Mouse (Mus musculus): ENCODE measurements around the gene Srsf10. TPM values are rescaled to one million over a fixed set of nuclear protein-coding genes. Genes with fewer than 3 reads are reported as not detected.
A peak's percentile ranks its signal among the peaks of the same experiment; 100 is the strongest.

The Srsf10 gene
- polyA plus RNA-seq, 1 experiment from 2014 or later = 56.2 TPM

DNA sequence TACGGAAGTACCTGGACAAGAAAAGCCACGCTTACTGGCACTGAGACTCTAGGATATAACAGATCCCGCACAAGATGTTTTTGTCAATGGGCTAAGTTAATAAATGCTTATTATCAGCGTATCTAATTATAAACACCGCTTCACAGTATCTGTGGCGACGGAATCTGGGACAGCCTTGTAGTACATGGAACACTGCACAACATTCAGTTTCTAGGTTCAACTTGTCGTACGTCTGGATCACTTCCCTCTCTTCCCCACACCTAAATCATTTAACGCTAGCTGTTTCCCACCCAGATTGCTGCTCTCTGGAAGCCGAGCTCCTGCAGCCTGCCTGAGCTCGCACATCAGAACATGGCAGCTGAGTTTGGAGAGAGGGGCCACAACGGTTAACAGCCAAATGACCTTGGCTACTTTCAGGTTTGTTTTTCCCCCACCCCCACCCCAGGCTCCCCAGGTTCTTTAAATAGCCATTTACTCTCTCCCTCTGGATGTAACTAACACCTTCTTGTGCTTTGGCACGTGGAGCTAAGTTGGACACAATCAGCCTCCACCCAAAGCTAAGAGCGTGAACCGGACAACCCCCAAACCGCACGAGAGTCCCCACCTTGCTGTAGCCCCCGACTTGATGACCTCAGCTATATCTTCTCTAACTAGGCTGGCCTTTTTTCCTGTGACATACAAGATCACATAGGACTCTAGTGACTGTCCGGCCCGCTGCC is 16.1 kb upstream of the Srsf10 start:
- Histone ChIP-seq H3K4me3 (ENCODE audit: inconsistent target) (no peak overlapping the region), H3K36me3 (ENCODE audit: inconsistent target) (no peaks in the 10 kb centered on the region), H3K27ac (no peak overlapping the region), H3K79me2 (ENCODE audit: inconsistent target) (no peaks in the 10 kb centered on the region)
- 89% methylated on average over 21 of the region's 21 CpGs for WGBS (ENCODE audit: missing documents)

GRCm38 (mm10) chr4:135844400-135844799 is 11.1 kb upstream of the Srsf10 start:
- Histone ChIP-seq H3K36me3 (ENCODE audit: inconsistent target) (no peaks in the 10 kb centered on the region), H3K27ac (no peak overlapping the region), H3K4me3 (ENCODE audit: inconsistent target) (no peak overlapping the region), H3K79me2 (ENCODE audit: inconsistent target) (no peaks in the 10 kb centered on the region)
- 84% methylated on average over 5 of the region's 6 CpGs for WGBS (ENCODE audit: missing documents)

DNA sequence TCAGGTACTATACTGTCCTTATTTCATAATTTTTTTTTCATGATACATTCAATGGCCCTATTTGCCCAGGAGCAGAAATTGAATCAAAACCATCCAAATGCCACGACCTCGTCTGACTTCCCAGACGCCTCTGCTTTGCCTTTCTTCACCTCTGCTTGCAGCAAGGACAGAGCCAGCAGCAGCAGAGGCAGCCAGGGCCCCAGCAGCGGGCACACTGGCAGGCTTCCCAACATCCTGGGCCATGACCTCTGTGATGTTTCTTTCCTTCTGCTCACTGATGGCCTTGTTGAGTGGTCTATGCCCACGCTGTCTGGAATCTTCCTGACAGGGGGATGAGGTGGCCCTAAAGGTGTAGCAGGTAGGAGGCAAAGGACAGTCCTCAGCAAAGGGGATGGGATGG is 8.0 kb upstream of the Srsf10 start:
- Histone ChIP-seq H3K36me3 (ENCODE audit: inconsistent target) (no peaks in the 10 kb centered on the region), H3K79me2 (ENCODE audit: inconsistent target) (no peaks in the 10 kb centered on the region), H3K27ac (no peak overlapping the region), H3K4me3 (ENCODE audit: inconsistent target) (no peak overlapping the region)
- 56% methylated on average over 5 of the region's 5 CpGs for WGBS (ENCODE audit: missing documents)

DNA sequence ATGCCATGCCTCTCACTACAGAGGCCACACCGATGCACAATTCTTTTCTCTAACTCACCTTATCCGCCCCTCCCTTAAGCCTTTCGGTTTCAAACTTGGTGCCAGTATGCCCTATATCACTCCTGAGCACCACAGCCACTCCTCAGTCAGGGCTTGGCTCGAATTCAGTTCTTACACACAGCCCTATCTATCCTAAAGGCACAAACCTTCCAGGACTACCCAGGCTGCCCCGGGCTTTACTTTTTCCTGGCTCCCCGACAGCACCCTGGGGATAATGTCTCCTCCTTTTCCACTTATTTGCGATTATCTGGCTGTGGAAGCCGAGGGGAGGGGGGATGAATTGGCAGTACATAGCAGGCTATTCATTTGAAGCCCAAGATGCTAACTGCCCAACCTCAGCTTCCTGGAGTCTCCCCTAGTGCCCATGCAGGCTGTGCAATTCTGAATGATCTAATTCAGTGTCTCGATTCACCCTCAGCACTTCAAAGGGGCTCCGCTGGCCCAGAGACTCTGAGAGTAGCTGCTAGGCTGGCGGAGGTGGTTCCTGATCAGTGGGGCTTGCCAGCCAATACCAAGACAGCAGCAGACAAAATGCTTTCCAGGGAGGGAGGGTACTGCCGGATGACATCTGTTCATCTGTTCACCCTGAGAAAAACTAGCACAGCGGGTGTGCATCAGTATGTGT is 5.0 kb upstream of the Srsf10 start:
- Histone ChIP-seq H3K27ac (no peak overlapping the region), H3K4me3 (ENCODE audit: inconsistent target) (no peak overlapping the region), H3K36me3 (ENCODE audit: inconsistent target) (no peaks in the 10 kb centered on the region), H3K79me2 (ENCODE audit: inconsistent target) (no peaks in the 10 kb centered on the region)
- WGBS (ENCODE audit: missing documents) = 78% methylated on average over 11 of the region's 13 CpGs

DNA sequence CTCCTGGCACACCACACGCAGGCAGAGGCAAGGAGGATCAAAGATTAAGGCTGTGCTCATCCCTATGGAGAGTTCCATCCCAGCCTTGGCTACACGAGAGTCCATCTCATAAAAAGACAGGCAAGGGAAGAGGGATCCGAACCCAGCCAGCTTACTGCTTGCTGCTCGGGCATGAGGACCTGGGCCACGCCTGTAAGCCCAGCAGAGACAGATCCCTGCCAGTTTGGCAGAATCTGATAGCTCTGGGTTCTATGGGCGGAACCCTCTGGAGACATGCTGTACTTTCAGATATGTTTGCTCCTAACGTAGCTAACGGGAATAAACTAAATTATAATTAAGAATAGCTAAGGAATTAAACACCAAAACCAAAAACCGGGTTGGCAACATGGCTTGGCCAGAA is 3.6 kb upstream of the Srsf10 start:
- no peaks in the 10 kb centered on the region for H3K36me3 ChIP-seq (ENCODE audit: inconsistent target)
- H3K79me2 ChIP-seq (ENCODE audit: inconsistent target) = peaks cover 4% of the 10 kb centered on the region
- 93% methylated on average over 9 of the region's 9 CpGs for WGBS (ENCODE audit: missing documents)
- no peak overlapping the region for H3K27ac ChIP-seq
- H3K4me3 ChIP-seq (ENCODE audit: inconsistent target) = no peak overlapping the region

DNA sequence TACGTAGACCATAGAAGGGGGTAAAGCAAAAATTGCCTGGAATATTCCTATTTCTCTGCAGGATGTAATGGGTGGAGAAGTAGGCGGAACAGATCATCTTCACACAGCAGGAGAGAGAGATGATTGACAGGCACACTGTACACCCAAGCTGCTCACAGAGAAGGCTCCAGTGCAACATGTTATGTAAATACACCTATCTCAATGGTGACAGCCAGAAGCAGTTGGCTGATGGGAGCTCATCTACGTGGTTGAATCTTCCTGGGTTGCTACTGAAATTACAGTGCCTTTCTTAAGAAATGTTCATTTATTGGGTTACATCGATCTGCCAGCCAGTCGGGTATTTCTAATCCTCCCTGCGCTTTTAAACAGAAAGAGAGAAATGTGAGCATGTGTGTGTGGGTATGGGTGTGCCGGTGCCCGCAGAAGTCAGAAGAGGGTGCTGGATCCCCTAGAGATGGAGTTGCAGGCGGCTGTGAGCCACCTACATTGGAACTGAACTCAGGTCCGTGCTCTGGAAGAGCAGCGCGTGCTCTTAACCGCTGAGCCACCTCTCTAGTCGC is 1.5 kb upstream of the Srsf10 start:
- Histone ChIP-seq H3K27ac (no peak overlapping the region), H3K36me3 (ENCODE audit: inconsistent target) (no peaks in the 10 kb centered on the region), H3K4me3 (ENCODE audit: inconsistent target) (no peak overlapping the region), H3K79me2 (ENCODE audit: inconsistent target) (peaks cover 26% of the 10 kb centered on the region)
- 93% methylated on average over 13 of the region's 14 CpGs for WGBS (ENCODE audit: missing documents)

- 78% methylated on average over 9 of the region's 11 CpGs for WGBS (ENCODE audit: missing documents)
- Histone ChIP-seq H3K36me3 (ENCODE audit: inconsistent target) (no peaks in the 10 kb centered on the region), H3K4me3 (ENCODE audit: inconsistent target) (no peak overlapping the region), H3K79me2 (ENCODE audit: inconsistent target) (peaks cover 31% of the 10 kb centered on the region), H3K27ac (no peak overlapping the region; the same call in 1 of the 2 replicates)
Measured at GRCm38 (mm10) chr4:135854630-135855029, 917 bp upstream of the Srsf10 start.

GRCm38 (mm10) chr4:135855080-135855479 is 467 bp upstream of the Srsf10 start:
- H3K4me3 ChIP-seq (ENCODE audit: inconsistent target) = peak overlapping the region; percentile 70
- H3K36me3 ChIP-seq (ENCODE audit: inconsistent target) = no peaks in the 10 kb centered on the region
- H3K27ac ChIP-seq = peak overlapping the region; percentile 90
- peaks cover 36% of the 10 kb centered on the region for H3K79me2 ChIP-seq (ENCODE audit: inconsistent target)
- WGBS (ENCODE audit: missing documents) = 4% methylated on average over 5 of the region's 6 CpGs

GRCm38 (mm10) chr4:135856223-135857091 is 910 bp downstream of the Srsf10 start:
- peak overlapping the region; percentile 84 for H3K4me3 ChIP-seq (ENCODE audit: inconsistent target)
- H3K27ac ChIP-seq = peak overlapping the region; percentile 60
- peaks cover 50% of the 10 kb centered on the region for H3K79me2 ChIP-seq (ENCODE audit: inconsistent target)
- WGBS (ENCODE audit: missing documents) = under 1% methylated on average over 91 of the region's 91 CpGs
- no peaks in the 10 kb centered on the region for H3K36me3 ChIP-seq (ENCODE audit: inconsistent target)

- WGBS (ENCODE audit: missing documents) = 17% methylated on average over 5 of the region's 7 CpGs
- H3K36me3 ChIP-seq (ENCODE audit: inconsistent target) = peaks cover 4% of the 10 kb centered on the region; the same call in 1 of the 2 replicates
- 0 out of 2 replicates have a peak overlapping the region, but pooled peaks have one; percentile 60 for H3K27ac ChIP-seq
- H3K79me2 ChIP-seq (ENCODE audit: inconsistent target) = peaks cover 62% of the 10 kb centered on the region
- peak overlapping the region; percentile 84 for H3K4me3 ChIP-seq (ENCODE audit: inconsistent target)
Measured at GRCm38 (mm10) chr4:135857597-135858186, 2.1 kb downstream of the Srsf10 start.

DNA sequence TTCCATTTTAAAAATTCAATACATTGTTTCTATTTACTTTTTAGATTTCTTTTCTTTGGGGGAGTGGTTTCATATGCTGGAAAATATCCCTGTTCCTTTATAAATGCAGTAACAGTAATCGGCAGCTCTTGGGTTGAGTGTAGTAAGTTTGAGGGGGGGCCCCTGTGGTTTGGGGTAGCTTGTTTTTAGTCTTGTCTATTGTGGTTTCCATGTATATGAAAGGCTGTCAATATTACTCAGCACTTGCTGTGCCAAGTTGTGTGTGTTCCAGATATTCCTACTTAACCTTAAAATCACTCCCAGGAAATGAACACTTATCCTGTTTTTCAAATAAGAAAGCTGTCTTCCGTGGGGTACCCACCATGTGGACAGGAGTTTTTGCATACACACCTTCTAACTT is 13.4 kb downstream of the Srsf10 start:
- Histone ChIP-seq H3K79me2 (ENCODE audit: inconsistent target) (peaks cover 80% of the 10 kb centered on the region), H3K36me3 (ENCODE audit: inconsistent target) (peaks cover 7% of the 10 kb centered on the region; the same call in 1 of the 2 replicates), H3K4me3 (ENCODE audit: inconsistent target) (no peak overlapping the region), H3K27ac (no peak overlapping the region)
- WGBS (ENCODE audit: missing documents) = 22% methylated on average over 2 of the region's 2 CpGs

DNA sequence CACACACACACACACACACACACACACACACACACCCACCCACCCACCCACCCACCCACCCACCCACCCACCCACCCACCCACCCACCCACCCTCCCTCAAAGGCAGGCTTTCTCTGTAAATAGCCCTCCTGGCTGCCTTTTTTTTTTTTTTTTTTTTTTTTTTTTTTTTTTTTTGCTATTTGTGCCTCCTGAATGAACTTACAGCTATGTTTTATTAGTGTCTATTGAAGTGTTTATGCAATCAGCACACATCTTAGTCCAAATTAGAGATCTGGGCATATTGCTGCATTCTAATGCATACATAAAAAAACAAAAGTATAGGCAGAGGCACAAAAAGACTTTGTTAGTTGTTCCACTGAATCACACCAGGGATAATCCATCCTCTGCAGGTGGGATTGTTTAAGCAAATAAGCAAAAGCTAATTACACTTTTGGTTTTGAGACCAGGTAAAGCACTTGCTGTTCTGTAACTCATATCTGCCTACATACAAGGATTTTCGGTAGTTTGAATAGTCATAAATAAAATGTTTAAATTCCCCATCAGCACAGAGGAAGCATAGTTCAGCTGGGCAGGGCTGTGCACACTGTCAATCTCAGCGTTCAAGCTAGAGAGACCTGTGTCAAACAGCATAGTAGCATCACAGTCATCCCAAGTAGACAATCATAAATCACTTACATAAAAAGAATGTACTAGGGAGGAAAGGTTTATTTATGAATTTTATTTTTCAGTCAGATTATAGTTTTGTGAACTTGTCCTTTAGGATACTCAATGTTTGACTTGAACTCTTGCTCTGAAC is 14.9 kb downstream of the Srsf10 start:
- Histone ChIP-seq H3K27ac (no peak overlapping the region), H3K4me3 (ENCODE audit: inconsistent target) (no peak overlapping the region), H3K79me2 (ENCODE audit: inconsistent target) (peaks cover 68% of the 10 kb centered on the region), H3K36me3 (ENCODE audit: inconsistent target) (peaks cover 7% of the 10 kb centered on the region; the same call in 1 of the 2 replicates)
- WGBS (ENCODE audit: missing documents) = 13% methylated on average over 2 of the region's 2 CpGs

- peak overlapping the region; percentile 84 for H3K4me3 ChIP-seq (ENCODE audit: inconsistent target)
- H3K27ac ChIP-seq = peak overlapping the region; percentile 92
- 40% methylated on average over 3 of the region's 3 CpGs for WGBS (ENCODE audit: missing documents)
- H3K36me3 ChIP-seq (ENCODE audit: inconsistent target) = peaks cover 7% of the 10 kb centered on the region; the same call in 1 of the 2 replicates
- H3K79me2 ChIP-seq (ENCODE audit: inconsistent target) = peaks cover 52% of the 10 kb centered on the region
Measured at GRCm38 (mm10) chr4:135872015-135872414, 16.5 kb downstream of the Srsf10 start.
